Mouse (Mus musculus) brain, embryonic 14.5 days (tissue): ENCODE measurements at regions not wholly inside any gene's neighbourhood (a gene's known extent, or its start where the extent isn't known, plus 50 kb on each side); places are given as distances from the start of the nearest gene placed in this dataset.

Experiments used
- CTCF ChIP-seq: fragments of 200-500 bp; IDR thresholded peaks from 2 replicates; pipeline ENCODE4 v1.5.1; 2012; ENCODE audit warnings: inconsistent platforms, mild to moderate bottlenecking, moderate library complexity, borderline replicate concordance; ENCODE audit not compliant: insufficient read depth, insufficient read length; ENCODE audit errors: extremely low read depth
- POLR2A ChIP-seq: fragments of 200-500 bp; IDR thresholded peaks from 2 replicates; pipeline ENCODE4 v1.6.1; 2012; ENCODE audit warnings: mild to moderate bottlenecking, inconsistent platforms, borderline replicate concordance; ENCODE audit not compliant: poor library complexity, insufficient read depth, insufficient read length, severe bottlenecking; ENCODE audit errors: extremely low read depth

GRCm38 (mm10) chr13:51345839-51346550, 62.4 kb upstream of the S1pr3 start:
- TF ChIP-seq CTCF (no peak), POLR2A (no peak)
